Comparison of ENCODE assay signal across 9 mouse cellular contexts in genomic region chr9:14175041-14175881, GRCm38 (mm10).
DNase-seq lines count a peak whose midpoint lies in the region; ATAC-seq lines count a peak whose summit lies in the region.
"Had no signal": no experiment of that assay in that cellular context is flagged by ENCODE, and none has a peak within 500 bp of the region (broad histone marks: within the 10 kb centered on the region; RNA-seq: fewer than 3 reads in every experiment).

No protein-coding gene starts in this region.

- peak; percentile 26 for DNase-seq in gastrocnemius, postnatal 10 days
- DNase-seq in gastrocnemius, adult 18-20 months (ENCODE audit: low spot score) = no peak
- DNase-seq in B cell, adult 2 months = peak; percentile 21
- peak; percentile 70 for DNase-seq in mesoderm, embryonic 11.5 days (ENCODE audit: low read depth, low spot score)
- DNase-seq in ovary, postnatal 10 days (ENCODE audit: low spot score) = no peak

- H3K4me2 ChIP-seq in heart, embryonic 13.5 days = peak overlapping the region; percentile 46
- peak overlapping the region; percentile 42 for H3K4me2 ChIP-seq in kidney, embryonic 16.5 days (replicated peaks; ENCODE audit: low read depth, low read length)

- peak overlapping the region; percentile 89 for H3K27ac ChIP-seq in heart, embryonic 13.5 days (replicated peaks)
- peak overlapping the region; percentile 63 for H3K27ac ChIP-seq in kidney, embryonic 16.5 days (ENCODE audit: low read length)

- 17% methylated on average over 11 of the region's 11 CpGs for WGBS in heart, embryonic 13.5 days
- WGBS in kidney, embryonic 16.5 days = 5% methylated on average over 11 of the region's 11 CpGs

- no peaks in the 10 kb centered on the region for H3K36me3 ChIP-seq in heart, embryonic 13.5 days
- no peaks in the 10 kb centered on the region for H3K36me3 ChIP-seq in kidney, embryonic 16.5 days (ENCODE audit: insufficient read depth, low read length)

- H3K9me3 ChIP-seq in heart, embryonic 13.5 days = no peaks in the 10 kb centered on the region
- no peaks in the 10 kb centered on the region for H3K9me3 ChIP-seq in kidney, embryonic 16.5 days (ENCODE audit: low read length)

- H3K4me3 ChIP-seq in heart, embryonic 13.5 days = no peak overlapping the region; the same call in 1 of the 2 replicates
- peak overlapping the region; percentile 8; the same call in 1 of the 2 replicates for H3K4me3 ChIP-seq in kidney, embryonic 16.5 days (ENCODE audit: low read length)

- no peaks in the 10 kb centered on the region for H3K27me3 ChIP-seq in heart, embryonic 13.5 days (replicated peaks)
- H3K27me3 ChIP-seq in kidney, embryonic 16.5 days (ENCODE audit: insufficient read depth, low read length) = no peaks in the 10 kb centered on the region
- H3K27me3 ChIP-seq: Patski had no signal

- peaks cover 62% of the 10 kb centered on the region for H3K4me1 ChIP-seq in heart, embryonic 13.5 days
- H3K4me1 ChIP-seq in kidney, embryonic 16.5 days (ENCODE audit: insufficient read depth, low read length) = peaks cover 36% of the 10 kb centered on the region

- H3K9ac ChIP-seq in heart, embryonic 13.5 days = peak overlapping the region; percentile 8
- no peak overlapping the region; the same call in 1 of the 2 replicates for H3K9ac ChIP-seq in kidney, embryonic 16.5 days (replicated peaks; ENCODE audit: low read length)

- ATAC-seq in common myeloid progenitor, adult 5-6 weeks (replicated peaks; ENCODE audit: low read depth, poor library complexity, severe bottlenecking) = peak; percentile 75
- ATAC-seq in heart, embryonic 13.5 days (ENCODE audit: extremely low read depth, insufficient number of reproducible peaks, low FRiP score, low TSS enrichment) = no peak
- ATAC-seq in kidney, embryonic 16.5 days (ENCODE audit: low FRiP score, low TSS enrichment) = peak; percentile 72

Comparison
In these comparisons a context has a peak if more than half of its experiments do, and no peak if none do; other contexts are left out.
1. DNase-seq: peak in gastrocnemius, postnatal 10 days (single experiment), B cell, adult 2 months (2 of 2) and mesoderm, embryonic 11.5 days (single experiment); none in gastrocnemius, adult 18-20 months (single experiment) and ovary, postnatal 10 days (single experiment).